Mouse (Mus musculus) right cerebral cortex, postnatal 4 days (tissue): ENCODE measurements around the gene Wdr90.

Experiments
- DNase-seq: peaks from one replicate; pipeline ENCODE4 v3.0.0-alpha.2; 2022

Gene Wdr90

DNA sequence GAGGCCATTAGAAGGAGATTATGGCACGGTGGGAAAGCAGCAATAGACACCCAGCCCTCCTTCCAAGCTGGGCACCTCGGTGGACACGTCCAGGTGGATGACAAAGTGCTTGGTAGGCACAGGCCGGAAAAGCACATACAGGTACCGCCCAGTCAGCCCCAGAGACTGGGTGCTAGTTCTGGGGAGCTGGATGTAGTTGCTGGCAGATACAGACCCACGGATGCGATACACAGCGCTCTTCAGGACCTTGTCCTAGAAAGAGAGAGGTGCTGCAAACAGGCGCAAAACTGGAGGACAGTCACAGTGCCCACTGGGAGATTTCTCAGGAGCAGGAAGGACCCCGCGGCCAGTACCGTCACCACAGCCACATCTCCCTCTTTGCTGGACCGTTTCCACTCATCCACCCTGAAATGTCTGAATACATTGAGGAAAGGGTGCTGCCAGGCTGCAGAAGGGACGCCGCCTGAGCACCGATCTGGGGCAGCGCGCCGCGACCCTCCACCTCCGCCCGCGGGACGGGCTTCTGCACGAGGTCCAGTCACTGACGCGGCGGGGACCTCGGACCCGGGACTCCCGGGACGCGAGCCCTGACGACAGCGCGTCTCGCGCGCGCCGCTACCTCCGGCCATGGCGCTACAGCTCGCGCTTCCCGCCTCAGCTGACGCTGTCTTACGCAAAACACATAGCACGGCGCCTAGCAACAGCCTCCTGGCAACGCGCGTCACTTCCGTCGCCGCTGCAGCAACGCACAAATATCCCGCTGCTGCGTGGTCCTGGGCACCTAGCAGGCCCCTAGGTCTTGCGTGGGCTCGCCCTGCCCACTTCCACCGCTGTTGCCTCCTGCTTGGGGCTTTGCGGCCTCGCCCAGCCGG, at the start of gene Wdr90:
Gene Wdr90 (minus strand): TSS at position 670 of the 872 bp plus-strand sequence.
- peak; percentile 87 for DNase-seq

DNA sequence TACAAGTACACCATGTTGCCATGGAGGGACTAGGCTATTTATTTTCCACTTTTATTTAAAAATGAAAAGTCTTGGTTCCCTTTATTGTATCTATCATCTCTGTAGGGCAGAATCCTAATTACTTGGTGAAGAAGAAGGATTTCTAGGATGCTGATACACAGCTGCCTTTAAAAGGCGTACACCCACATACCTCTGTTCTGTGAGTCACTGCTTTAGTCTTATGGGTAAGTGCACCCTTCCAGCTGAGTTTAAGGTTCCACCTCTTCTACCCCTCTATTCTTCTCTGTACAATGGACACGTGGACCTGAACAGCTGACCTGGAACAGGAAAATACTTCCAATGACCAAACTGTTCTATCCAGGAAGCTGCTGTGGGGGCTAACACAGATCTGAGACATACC, 46.3 kb upstream of the Wdr90 start:
- DNase-seq = no peak

DNA sequence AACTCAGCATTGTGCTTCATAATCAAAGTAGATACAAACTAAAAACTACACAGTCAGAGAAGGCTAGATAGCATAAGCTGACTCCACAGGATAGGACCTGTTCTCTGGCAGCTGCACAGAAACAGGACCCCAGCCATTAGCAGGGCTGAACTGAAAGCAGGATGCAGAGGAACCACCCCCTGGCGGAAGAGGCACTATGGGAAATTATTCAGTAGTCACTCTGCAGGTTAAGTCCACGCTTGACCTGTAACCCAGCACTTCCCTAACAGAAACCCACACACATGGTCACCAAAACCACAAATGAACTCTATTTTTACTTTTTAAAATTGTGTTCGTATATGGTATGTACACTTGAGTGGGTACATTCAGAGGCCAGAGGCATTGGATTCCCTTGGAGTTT, 41.8 kb upstream of the Wdr90 start:
- DNase-seq = no peak

DNA sequence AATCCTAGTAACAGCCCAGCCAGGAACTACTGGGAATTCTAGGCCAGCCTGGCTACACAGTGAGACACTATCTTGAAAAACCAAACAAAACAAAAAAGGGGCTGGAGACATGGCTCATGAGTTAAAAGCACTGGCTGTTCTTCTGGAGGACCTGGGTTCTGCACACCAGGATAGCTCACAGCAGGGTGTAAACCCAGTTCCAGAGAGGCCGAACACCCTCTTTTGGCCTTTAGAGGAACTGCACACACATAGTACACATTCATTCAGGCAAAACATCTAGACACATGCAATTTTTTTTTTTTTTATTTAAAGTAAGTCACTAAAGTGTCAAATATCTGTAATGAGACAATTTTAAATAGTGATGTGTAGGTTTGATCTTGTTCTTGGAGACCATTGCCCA, 38.9 kb upstream of the Wdr90 start:
- DNase-seq = no peak

DNA sequence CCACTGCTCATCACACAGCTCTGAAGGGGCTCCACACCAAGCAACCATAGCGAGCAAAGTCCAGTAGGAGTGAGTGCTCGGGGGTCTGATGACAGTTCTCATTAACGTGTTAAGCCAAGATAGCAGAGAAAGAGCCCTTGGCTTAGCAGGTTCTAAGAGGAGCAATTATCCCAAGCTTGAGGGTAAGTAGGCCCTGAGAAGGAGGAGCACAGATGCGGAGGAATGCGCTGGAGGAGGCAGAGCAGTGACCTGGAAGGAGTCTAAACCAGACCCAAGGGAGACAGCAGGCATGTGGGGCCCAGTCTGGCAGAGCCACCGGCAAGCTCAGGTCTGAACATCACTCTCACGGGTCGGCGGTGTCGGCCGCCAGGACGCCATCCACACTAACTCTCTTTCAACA, 34.6 kb upstream of the Wdr90 start:
- no peak for DNase-seq

DNA sequence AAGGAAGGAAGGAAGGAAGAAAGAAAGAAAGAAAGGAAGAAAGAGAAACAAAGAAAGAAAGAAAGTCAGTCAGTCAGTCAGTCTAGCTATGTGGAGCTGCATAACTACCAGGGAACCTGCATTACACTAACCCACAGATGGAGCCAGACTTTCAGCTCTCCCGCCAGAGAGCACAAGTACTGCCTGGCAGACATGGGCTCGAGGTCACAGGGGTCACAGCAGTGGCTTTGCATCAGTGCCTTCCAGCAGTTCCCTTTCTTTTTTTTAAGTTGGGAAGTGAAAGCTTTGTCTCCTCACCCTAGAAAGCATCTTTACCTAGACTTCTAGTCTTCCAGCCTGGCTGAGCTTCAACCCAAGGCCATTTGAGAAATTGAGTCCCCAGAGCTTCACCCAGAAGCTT, 34.1 kb upstream of the Wdr90 start:
- DNase-seq = no peak

DNA sequence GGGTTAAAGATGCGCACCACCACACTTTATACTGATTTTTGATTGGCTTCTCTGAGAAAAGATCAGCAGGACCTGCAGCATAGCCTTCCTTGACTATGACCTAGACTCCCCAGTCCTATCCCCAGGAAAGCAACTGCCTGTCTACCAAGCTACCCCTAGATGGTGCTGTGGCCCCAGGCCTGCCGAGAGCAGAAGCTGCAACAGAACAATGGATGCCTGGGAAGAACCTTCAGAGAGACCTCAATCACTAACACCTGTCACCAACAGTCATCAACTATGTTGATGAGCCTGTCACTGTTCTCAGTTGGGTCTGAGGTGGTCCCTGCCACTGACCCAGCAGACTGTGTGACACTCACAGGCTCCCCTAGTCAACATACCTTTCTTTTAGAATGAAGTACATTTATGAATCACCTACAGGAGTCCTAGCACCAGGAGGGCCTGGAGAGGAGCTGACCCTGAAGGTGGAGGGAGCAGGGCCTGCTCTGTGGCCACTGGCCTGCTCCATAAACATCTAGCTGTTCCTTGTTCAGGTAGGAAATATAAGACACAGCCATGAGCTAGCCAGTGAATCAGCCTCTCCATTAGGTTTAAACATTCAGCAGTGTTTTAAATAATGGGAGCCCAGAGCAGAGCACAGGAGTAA, 32.8 kb upstream of the Wdr90 start:
- DNase-seq = peak; percentile 65

DNA sequence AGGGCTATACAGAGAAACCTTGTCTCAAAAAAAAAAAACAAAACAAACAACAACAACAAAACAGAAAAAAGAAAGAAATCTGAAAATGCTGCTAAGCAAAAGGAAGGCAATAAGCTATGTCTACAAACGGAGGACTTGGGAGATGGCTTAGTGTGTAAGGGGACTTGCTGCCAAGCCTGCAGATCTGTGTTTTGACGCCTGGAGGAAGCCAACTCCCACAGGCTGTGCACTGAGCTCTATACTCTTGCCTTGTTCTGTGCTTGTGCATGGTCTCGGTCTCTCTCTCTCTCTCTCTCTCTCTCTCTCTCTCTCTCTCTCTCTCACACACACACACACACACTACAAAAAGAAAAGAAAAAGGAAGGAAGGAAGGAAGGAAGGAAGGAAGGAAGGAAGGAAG, 27.5 kb upstream of the Wdr90 start:
- no peak for DNase-seq

DNA sequence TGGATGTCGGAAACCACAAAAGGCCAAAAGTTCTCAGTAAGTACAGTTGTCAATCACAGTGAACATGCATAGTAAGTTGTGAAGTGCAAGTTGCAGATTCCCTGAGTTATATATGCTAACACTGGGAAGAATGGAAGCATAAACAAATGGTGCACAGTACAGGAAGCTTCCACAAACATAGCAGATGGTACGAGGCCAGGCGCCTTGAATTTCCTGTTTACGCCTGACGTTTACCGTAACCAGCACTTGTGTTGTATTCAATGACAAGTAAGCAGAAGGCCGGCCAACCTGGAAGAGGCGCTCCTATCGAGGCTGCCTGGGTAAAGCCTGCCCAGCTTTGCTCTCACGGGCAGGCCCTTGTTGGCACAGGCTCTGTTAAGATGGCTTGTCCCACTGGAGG, 26.2 kb upstream of the Wdr90 start:
- no peak for DNase-seq

DNA sequence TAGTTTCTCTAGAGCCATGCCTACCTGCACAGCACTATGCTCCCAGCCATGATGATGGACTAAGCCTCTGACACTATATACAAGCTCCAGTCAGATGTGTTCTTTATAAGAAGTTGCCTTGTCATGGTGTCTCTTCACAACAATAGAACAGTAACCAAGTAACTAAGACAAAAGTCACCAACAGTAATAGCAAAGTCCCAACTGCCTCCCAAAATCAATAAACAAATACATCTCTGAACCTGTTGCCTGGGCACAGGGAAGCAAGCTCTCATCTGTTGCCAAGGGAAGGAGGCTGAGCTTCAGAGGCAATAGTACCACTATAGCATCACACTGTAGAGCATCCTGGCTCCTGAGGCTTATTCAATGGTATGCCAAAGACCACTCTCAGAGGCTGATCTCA, 25.5 kb upstream of the Wdr90 start:
- DNase-seq = no peak

DNA sequence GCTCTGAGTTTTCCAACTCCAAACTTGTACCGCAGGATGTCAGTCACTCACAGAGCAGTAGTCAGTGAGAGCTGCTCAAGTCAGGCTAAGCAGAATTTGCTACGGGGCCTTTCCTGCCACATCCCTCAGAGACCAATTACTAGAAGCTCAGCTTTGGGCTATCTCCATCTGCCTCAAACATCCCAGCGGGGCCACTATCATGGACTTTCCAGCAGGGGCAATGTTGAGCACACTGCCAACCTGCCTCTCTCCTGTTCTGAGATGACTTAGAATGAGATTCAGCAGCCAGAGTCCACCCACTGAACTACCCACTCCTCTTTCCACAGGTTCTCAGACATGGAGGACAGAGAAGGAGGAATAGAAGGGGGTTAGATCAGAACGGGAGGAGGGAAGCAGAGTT, 24.3 kb upstream of the Wdr90 start:
- DNase-seq = no peak

DNA sequence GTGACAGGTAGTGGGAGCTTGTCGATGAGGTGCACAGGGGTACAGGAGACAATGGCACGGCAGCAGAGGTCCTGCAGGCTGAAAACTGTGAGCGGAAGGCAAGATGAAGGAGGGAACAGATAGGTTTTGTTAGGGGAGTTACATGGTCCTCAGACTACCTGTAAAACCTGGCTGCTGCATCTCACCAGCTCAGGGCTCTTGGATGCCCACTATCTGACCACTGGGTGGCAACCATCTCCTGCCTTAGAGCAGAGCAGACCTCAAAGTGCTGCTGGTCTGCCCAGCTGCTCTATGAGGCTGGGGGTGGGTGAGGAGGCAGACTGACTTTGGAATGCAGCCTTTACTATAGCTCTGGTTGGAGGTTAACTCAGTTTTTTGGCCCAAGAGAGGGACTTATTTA, 22.5 kb upstream of the Wdr90 start:
- DNase-seq = no peak

DNA sequence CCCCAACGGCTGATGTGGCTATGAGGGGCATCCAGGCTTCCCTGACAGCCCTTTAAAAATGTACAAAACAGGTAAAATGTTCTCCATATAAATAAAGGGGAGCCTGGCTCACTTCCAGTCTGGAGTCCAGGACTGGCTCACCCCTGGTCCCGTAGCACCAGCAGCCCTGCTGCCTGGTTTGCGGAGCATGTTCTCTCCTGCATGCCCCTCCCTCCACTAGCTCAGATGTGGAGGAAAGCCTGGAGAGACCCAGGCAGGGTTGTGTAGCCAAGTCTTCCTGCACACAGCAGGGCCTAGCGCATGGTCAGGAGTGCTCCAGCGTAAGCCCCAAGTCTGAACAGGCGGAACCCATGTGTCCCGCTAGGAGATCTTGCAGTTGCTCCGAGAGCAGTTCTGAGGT, 22.0 kb upstream of the Wdr90 start:
- DNase-seq = no peak

DNA sequence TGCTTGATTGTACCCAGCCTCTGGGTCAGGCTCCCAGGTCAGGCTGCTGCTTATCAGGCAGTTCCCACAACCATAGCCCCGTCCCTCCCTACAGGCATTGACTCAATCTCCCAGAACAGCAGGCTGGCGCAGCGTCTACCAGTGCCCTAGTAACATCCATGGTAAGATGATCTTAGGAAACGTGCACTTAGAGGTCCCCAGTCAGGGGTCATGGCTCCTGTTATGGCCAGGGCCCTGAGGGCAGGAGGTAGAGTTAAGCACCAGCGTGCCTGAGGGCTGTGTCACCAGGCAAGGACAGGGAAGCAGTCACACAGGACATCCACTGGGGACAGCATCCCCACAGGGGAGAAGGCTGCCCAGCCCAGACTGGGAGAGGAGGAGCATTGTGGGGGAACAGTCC, 21.0 kb upstream of the Wdr90 start:
- DNase-seq = no peak

DNA sequence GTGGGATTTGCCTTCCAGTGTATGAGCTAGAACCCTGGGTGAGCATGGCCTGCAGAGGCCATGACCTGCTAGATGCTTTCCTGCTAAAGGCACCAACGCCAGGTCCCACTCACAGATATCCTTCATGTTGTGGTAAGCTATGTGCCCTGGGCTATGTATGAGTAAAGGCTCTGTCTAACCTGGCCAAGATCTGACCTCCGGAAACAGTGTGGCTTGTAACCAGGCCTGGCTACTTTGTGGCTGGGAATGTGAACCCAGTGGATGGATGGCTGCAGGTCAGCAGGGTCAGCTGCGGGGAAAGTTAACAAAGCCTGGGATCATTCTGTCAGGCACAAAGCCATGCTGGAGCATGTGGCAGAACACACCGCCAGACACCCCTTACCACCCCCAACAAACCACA, 20.4 kb upstream of the Wdr90 start:
- DNase-seq = no peak

DNA sequence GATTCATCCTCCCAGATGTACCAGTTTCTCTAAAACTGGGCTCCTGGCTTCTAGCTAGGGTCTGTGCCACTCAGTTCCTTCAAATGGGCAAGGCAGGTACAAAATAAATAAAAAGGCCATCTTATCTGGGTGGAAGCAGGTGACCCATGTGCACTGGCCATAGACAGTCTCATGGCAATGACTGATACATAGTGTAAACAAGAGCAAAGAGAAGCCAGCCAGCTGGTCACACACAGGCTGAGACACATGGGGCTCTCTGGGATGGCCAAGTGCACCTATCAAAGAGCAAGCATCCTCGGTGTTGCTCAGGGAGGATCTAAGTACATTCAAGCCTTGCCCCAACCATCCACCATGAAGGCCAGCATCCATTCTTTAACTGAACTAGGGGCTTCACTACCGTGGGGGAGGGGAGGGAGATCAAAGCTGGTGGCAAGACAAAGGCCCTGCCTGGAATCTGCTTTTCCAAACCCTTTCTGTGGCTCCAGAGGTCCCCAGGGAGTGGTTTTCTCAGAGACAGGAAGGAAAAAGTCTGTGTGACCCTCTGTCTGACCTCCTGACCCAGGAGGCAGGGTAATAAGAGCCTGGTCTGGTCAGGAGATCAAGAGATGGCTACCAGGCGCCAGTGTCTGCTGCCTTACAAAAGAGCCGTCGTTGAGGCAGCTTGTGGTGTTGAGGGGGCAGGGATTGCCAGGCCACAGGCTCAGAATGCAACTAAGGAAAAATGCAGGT, 19.8 kb upstream of the Wdr90 start:
- no peak for DNase-seq

DNA sequence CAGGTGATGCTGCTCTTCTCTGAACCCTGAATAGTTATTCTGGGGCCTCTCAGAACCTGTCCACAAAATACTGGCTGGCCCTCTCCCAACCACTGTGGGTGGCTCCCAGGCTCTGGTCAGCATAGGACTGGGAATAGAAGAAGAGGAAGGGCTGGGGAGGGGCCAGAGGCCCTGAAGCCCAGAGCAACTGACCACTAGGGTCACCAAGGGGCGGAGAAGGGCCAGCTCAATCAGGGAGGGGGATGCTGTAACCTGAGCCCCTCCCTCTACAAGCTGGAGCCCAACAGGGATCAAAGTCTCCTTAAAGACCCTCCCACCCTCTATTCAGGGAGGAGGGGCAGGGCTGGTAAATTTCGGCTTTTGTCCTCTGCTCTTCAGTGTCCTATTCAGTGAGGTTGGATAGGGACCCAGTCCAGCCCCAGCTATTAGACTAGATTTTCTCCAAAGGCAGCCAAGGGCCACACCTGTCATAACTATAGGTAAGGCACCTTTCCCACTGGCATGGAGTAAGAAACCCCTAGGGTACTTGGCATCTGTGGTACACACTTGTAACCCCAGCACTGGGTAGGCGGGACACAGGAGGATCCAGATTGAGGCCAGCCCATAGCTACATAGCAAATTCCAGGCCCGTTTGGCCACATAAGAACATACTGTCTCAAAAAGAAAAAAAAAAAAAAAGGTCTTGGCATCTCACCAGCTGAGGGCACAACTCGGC, 19.1 kb upstream of the Wdr90 start, which contains the start of gene Wfikkn1:
Gene Wfikkn1 (minus strand): TSS at position 663 of the 715 bp plus-strand sequence.
- no peak for DNase-seq

DNA sequence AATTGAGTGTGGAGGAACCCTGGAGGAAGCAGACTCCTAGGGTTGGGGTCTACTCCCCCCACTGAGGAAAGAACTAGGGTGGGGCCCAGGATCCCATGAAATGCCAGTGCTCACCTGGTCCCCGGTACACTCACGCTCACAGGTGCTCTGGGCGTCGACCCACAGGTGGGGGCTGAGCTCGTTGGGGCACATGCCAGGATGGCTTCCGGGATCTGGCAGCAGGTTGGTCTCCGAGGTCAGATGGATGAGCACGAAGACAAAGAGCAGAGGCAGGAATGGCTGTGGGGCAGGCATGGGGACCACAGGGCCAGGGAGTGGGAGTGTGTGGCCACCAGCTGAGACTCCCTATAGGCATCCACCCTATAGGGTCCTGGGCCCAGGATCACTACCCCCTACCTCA, 18.4 kb upstream of the Wdr90 start:
- no peak for DNase-seq

DNA sequence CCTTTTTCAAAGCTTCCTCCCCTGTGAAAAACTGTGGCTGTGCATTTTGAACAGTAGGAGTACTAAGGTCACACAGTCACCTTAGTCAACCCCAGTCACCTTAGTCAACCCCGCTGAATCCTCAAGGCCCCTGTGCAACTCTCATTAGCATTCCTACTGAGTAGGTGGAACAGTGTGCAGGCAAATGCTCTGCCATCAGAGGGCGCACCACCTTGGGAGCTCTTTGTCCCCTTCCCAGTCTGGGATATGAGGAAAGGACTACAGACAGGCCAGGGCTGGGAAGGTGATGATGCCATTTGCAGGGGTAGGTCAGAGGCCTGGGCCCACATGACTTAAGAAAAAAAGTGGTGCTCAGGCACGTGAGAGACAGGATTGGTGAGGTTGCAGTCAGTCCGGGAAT, 18.0 kb upstream of the Wdr90 start:
- DNase-seq = peak; percentile 48

DNA sequence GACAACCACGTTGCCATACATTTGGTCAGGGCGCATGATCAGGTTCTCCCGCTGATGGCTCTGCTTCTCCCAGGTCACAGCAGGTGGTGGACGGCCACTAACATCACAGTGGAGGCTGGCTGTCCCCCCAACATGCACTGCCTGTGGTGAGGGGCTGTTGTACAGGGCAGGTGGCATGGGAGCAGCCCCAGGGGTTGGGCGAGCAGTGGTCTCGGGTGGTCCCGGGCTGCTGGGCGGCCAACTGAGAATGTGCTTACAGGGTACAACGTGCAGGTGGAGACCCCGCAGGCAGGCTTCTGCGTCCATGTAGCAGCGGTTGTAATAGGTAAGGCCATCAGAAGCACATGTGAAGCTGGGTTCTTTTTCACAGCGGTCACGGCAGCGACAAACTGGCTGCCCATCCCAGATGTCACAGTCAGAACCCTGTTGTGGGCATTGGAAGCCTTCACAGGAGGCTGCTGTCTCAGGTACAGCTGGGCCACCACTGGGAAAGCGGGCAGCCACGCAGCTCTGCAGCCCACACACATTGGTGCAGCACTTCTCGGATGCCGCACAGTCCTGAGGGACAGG, 17.4 kb upstream of the Wdr90 start:
- no peak for DNase-seq

DNA sequence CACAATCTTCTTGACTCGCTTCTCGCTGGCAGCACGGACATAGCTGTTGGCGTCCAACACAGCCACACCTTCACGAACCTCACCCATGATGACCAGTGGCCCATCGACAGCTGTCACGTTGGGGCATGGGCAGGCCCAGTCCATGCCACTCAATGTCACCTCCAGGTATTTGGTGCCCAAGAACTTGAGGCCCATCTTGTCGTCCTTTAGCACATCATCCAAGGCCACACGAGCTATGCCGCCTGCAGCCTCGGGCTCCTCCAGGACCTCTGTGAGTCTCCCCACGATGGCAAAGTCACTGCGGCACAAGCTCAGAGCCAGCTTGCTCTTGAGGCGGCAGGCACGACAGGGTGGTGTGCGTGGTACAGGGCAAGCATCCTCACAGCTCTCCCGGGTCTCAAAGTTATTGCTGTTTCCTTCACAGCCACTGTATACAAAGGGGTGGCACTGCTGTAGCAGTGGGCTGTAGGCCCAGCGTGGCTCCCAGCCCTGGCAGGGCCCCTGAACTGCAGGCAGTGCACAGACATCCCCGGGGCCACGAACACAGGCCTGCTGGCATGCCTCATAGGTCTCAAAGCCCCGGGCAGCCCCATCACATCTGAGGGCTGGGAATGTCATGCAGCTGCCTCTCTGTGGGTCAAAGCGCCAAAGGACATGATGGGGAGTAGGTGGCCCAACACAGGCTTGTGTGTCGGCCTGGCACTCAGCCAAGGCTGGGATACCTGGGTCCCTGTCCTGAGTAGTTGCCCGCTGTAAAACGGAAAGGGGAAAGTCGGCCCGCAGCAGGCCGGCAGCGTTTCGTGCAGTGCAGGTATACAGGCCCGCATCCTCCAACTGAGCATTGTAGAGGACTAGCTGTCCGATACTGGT, 16.7 kb upstream of the Wdr90 start:
- DNase-seq = peak; percentile 34

DNA sequence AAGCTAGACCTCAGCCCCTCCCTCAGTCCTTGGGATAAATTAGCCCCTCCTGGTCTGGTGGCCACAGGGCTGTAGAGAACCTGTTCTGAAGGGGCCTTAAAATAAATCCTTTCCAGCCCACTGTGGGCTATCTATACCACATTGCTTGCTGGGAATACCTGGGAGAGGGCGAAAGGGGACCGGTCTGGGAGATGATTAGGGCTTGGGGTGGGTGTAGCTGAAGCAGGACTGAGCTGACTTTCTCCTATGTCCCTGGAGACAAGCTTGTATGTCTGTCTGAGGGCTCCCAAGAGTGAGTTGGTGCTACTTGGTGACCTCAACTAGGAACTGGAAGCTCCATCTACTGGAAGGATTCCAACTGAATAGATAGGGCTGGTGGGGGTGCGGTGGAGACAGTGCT, 15.7 kb upstream of the Wdr90 start:
- DNase-seq = no peak
